Mouse (Mus musculus) C2C12 (cell line): ENCODE results near the gene Olig2. TPM values are rescaled to one million over a fixed set of nuclear protein-coding genes. Genes with fewer than 3 reads are reported as not detected.

Experiments used
- H3K27me3 ChIP-seq: one replicate; pipeline ENCODE4 v1.6.1; 2011; ENCODE audit not compliant: control insufficient read depth, insufficient read depth, insufficient read length
- H3K36me3 ChIP-seq: one replicate; pipeline ENCODE4 v1.6.1; 2011; ENCODE audit not compliant: control insufficient read depth, insufficient read depth
- H3K4me3 ChIP-seq: one replicate; pipeline ENCODE4 v1.5.1; 2011; ENCODE audit warnings: mild to moderate bottlenecking, control low read depth; ENCODE audit not compliant: poor library complexity, insufficient read depth, severe bottlenecking
- H3K79me2 ChIP-seq: one replicate; pipeline ENCODE4 v1.6.1; 2011; ENCODE audit not compliant: control insufficient read depth, insufficient read depth
- H3K79me3 ChIP-seq: one replicate; pipeline ENCODE4 v1.6.1; 2011; ENCODE audit warnings: low read depth, control low read depth
- H3ac ChIP-seq: one replicate; pipeline ENCODE3; 2011; ENCODE audit warnings: low read depth; ENCODE audit not compliant: control insufficient read depth, insufficient read length
- CEBPB ChIP-seq: IDR thresholded peaks from one replicate; pipeline ENCODE4 v1.6.1; 2011; ENCODE audit warnings: low read depth, mild to moderate bottlenecking, control low read depth, moderate library complexity
- CTCF ChIP-seq: IDR thresholded peaks from one replicate; pipeline ENCODE4 v1.5.1; 2011; ENCODE audit not compliant: control insufficient read depth, insufficient read depth, insufficient read length
- FOSL1 ChIP-seq: IDR thresholded peaks from one replicate; pipeline ENCODE4 v1.8.0; 2011; ENCODE audit warnings: mild to moderate bottlenecking, low read length; ENCODE audit not compliant: poor library complexity, insufficient read depth, severe bottlenecking
- MAX ChIP-seq: IDR thresholded peaks from one replicate; pipeline ENCODE4 v1.6.1; 2011; ENCODE audit warnings: mild to moderate bottlenecking, control low read depth
- MYOD1 ChIP-seq: IDR thresholded peaks from one replicate; pipeline ENCODE4 v1.6.1; 2011; ENCODE audit warnings: low read depth; ENCODE audit not compliant: control insufficient read depth, insufficient read length
- MYOG ChIP-seq: IDR thresholded peaks from one replicate; pipeline ENCODE4 v1.6.1; 2011; ENCODE audit not compliant: control insufficient read depth, insufficient read length; ENCODE audit errors: extremely low read depth
- USF1 ChIP-seq: IDR thresholded peaks from one replicate; pipeline ENCODE4 v1.6.1; 2011; ENCODE audit warnings: low read depth, mild to moderate bottlenecking, control low read depth, moderate library complexity
- polyA plus RNA-seq: library from polyadenylated mRNA; unstranded; fragments of >200 nt; fragmentation: generic; extraction: Trizol; gene quantifications from one replicate; pipeline ENCODE4 v1.2.1, GENCODE M21; 2012; ENCODE audit warnings: missing spikeins

Olig2 gene
- polyA plus RNA-seq, 1 experiment = not detected

- Histone ChIP-seq H3K79me3 (no peaks in the 10 kb centered on the region), H3ac (no peak overlapping the region), H3K36me3 (no peaks in the 10 kb centered on the region), H3K79me2 (no peaks in the 10 kb centered on the region), H3K4me3 (no peak overlapping the region), H3K27me3 (peaks cover 56% of the 10 kb centered on the region)
- no peak for TF ChIP-seq MYOD1
- no peak for TF ChIP-seq MYOG
- no peak for TF ChIP-seq CEBPB
- TF ChIP-seq MAX = no peak
- no peak for TF ChIP-seq FOSL1
- TF ChIP-seq CTCF = no peak
- TF ChIP-seq USF1 = no peak
These were observed 7.3 kb upstream of the Olig2 start for GRCm38 (mm10) chr16:91217948-91218347.

- Histone ChIP-seq H3K27me3 (peaks cover 59% of the 10 kb centered on the region), H3ac (no peak overlapping the region), H3K79me3 (no peaks in the 10 kb centered on the region), H3K79me2 (no peaks in the 10 kb centered on the region), H3K4me3 (no peak overlapping the region), H3K36me3 (no peaks in the 10 kb centered on the region)
- no peak for TF ChIP-seq CEBPB
These were observed 6.0 kb upstream of the Olig2 start for GRCm38 (mm10) chr16:91219246-91219645.

- Histone ChIP-seq H3ac (no peak overlapping the region), H3K36me3 (no peaks in the 10 kb centered on the region), H3K79me3 (no peaks in the 10 kb centered on the region), H3K27me3 (peaks cover 88% of the 10 kb centered on the region), H3K4me3 (no peak overlapping the region), H3K79me2 (no peaks in the 10 kb centered on the region)
- no peak for TF ChIP-seq CTCF
- no peak for TF ChIP-seq USF1
- TF ChIP-seq MAX = no peak
- TF ChIP-seq CEBPB = no peak
- no peak for TF ChIP-seq FOSL1
- no peak for TF ChIP-seq MYOD1
- no peak for TF ChIP-seq MYOG
These were observed 3.0 kb upstream of the Olig2 start for GRCm38 (mm10) chr16:91222171-91222642.

- Histone ChIP-seq H3K27me3 (peaks cover 94% of the 10 kb centered on the region), H3K4me3 (no peak overlapping the region), H3K79me2 (no peaks in the 10 kb centered on the region), H3K79me3 (no peaks in the 10 kb centered on the region), H3ac (no peak overlapping the region), H3K36me3 (no peaks in the 10 kb centered on the region)
- TF ChIP-seq MYOG (no peak), MYOD1 (no peak), USF1 (no peak), MAX (no peak), CTCF (no peak), FOSL1 (no peak), CEBPB (no peak)
These were observed 2.5 kb upstream of the Olig2 start for GRCm38 (mm10) chr16:91222643-91223271.

GRCm38 (mm10) chr16:91223327-91224067 lies 1.8 kb upstream of the Olig2 start:
- no peaks in the 10 kb centered on the region for H3K79me3 ChIP-seq
- TF ChIP-seq CTCF = no peak
- TF ChIP-seq MYOG = no peak
- no peak for TF ChIP-seq USF1
- no peak for TF ChIP-seq MYOD1
- no peak for TF ChIP-seq MAX
- TF ChIP-seq FOSL1 = no peak
- no peak for TF ChIP-seq CEBPB
- no peaks in the 10 kb centered on the region for H3K79me2 ChIP-seq
- H3K4me3 ChIP-seq = no peak overlapping the region
- no peak overlapping the region for H3ac ChIP-seq
- no peaks in the 10 kb centered on the region for H3K36me3 ChIP-seq
- peaks cover 98% of the 10 kb centered on the region for H3K27me3 ChIP-seq

GRCm38 (mm10) chr16:91224068-91224402 lies 1.2 kb upstream of the Olig2 start:
- no peak overlapping the region for H3ac ChIP-seq
- H3K79me2 ChIP-seq = no peaks in the 10 kb centered on the region
- no peaks in the 10 kb centered on the region for H3K79me3 ChIP-seq
- no peak for TF ChIP-seq MYOG
- no peak for TF ChIP-seq CTCF
- TF ChIP-seq MYOD1 = no peak
- no peak for TF ChIP-seq USF1
- no peak for TF ChIP-seq FOSL1
- H3K36me3 ChIP-seq = no peaks in the 10 kb centered on the region
- no peak overlapping the region for H3K4me3 ChIP-seq
- peaks cover 100% of the 10 kb centered on the region for H3K27me3 ChIP-seq
